Mouse (Mus musculus): ENCODE results near the gene Nup93.

- no peak for TF ChIP-seq CHD1 (IDR thresholded peaks at IDR 0.05; ENCODE audit: low read depth, low read length)
- no peak for TF ChIP-seq POLR2A (IDR thresholded peaks at IDR 0.05; ENCODE audit: low read depth, low read length)
- no peak for TF ChIP-seq BHLHE40 (IDR thresholded peaks at IDR 0.05; ENCODE audit: low read depth, low read length)
Measured at GRCm38 (mm10) chr8:94227381-94227939, 13.1 kb downstream of the Nup93 start.
